Mouse (Mus musculus) layer of hippocampus, adult 11-12 months (tissue): ENCODE results near the gene Slc16a1.

Experiments
- DNase-seq: peaks from one replicate; pipeline ENCODE4 v3.0.0; 2022; ENCODE audit warnings: low spot score

Gene Slc16a1

DNA sequence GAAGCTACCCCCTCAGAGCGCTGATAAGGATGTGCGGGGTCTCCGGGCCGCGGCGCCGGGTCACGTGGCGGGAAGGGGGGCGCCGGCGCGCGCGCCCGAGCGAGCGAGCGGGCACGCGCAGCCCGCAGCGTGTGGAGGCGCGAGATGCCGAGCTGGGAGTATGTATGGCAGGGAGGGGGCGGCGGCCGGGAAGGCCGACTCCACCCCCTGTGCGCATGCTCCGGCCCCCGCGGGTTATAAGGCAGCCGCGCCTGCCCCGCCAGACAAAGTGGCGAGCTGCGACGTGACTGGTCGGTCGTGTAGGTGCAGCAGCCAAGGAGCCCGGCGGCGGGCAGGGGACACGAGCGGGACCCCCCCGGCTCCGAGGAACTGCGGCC lies at the start of gene Slc16a1:
TSS of gene Slc16a1 (plus strand) at position 266 of the 377 bp plus-strand sequence.
- DNase-seq, result peak; percentile 93

DNA sequence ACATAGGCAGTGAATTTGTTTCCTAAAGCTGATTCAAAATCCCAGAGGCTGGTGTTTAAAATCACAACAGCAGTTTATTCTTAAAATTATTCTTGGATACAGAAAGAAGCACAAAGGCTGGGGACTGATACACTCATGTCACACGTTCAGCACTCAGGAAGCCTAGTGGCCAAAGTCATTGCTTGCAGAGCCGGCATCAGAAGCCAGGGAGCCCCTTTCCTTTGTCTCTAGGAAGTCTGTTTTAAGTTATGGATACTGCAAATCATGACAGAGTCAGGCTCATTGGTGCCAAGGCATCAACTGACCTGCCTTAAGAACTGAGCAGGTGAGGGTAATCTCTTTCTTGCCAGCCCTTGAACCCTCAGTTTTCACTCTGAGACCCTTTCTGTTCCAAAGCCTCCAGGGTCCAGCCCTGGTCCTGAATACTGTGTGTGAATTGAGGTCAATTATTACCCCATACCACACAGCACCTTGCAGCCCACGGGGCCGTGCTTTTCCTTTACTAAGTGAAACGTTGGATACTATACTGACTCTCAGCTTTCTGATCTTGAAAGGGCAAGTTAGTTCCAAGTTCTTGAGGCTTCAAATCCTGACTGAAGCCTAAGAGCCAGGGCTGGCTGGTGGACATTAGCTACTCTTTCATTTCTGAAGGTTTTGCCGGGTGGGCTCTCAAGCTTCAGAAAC lies 41.9 kb upstream of the Slc16a1 start:
- DNase-seq, result no peak

DNA sequence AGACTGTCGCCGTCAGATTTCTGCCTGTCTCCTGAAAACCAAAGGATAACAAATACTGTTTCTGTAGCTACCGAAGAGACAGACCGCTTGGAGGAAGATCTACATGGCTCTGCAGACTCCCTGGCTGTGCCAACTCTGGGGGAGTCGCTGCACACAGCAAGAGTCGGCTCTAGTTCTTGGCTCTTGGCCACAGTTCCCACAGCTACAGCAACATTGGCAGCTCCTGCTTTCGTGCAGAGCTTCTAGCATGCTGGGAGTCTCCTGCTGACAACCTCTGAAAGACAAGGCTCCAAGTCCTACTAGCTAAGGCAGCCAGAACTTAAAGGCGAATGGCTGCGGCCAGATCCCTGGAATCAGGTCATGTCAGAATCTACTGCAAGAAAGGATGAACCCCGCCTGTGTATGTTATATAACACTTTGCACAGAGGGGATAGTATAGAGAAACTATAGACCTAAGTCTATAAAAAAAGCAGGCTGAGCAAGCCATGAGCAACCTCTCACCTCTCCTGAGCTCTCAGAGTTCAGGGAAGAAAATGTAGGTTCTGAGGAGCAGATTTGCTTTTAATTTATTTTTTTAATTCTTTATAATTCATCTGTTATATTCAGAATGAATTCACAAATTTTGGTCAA lies 41.2 kb upstream of the Slc16a1 start:
- peak; percentile 91 for DNase-seq

DNA sequence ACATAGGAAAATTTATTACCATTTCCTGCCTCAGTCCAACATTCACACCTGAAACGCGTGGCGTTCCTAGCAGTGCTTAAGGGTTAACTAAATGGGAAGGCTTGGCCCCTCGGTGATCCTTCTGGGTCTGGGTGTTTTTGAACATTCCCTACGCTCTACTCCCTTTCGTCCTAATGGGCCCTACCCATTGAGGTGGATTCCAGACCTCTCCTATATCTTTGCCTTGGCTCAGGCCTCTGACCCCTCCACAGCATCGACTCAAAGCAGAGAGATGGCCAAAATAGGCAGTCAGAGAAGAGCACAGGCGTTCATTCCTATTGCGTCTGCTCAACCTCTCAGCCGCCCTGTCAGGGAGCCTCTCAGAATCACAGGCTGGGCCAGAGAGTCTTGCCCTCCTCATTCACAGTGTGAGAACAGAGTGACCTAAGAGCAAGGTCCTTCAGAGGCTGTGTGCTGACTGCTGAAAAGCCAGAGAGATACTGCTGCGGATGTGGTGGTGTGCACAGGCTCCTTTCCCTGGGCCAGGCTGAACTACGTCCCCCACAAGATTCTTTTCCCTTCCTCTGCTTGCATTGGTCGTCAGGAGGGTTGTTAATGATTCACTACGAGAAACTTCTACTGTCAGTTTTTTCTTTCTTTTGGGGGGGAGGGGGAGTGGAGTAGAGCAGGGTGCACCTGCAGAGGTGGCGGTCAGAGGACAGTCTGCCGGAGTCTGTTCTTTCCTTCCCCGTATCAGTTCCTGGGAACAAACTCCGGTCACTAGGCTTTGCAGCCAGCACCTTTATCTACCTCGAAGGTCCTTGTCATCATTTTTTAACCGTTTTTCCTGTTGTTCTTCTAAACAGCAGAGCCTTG lies 38.9 kb upstream of the Slc16a1 start:
- DNase-seq, result no peak

DNA sequence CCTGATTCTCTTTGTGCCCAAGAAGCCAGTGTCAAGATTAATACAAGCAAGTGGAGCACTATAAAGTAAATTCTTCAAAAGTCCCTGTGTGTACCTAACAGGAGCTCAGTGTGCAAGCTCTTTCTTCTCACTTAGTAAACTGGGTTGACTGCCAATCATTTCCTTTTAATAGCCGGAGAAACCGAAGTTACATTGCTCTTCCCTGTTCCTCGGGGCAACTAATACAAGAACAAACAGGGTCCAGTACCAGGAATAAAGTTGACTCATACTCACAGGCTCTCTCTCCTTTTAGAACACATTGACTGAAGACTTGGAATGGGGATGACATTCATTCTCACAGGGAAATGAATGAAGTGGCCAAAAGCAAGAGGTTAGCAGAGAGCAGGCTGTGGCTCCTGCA lies 37.8 kb upstream of the Slc16a1 start:
- DNase-seq, result no peak

GRCm38 (mm10) chr3:104601680-104602079 lies 36.8 kb upstream of the Slc16a1 start:
- no peak for DNase-seq

DNA sequence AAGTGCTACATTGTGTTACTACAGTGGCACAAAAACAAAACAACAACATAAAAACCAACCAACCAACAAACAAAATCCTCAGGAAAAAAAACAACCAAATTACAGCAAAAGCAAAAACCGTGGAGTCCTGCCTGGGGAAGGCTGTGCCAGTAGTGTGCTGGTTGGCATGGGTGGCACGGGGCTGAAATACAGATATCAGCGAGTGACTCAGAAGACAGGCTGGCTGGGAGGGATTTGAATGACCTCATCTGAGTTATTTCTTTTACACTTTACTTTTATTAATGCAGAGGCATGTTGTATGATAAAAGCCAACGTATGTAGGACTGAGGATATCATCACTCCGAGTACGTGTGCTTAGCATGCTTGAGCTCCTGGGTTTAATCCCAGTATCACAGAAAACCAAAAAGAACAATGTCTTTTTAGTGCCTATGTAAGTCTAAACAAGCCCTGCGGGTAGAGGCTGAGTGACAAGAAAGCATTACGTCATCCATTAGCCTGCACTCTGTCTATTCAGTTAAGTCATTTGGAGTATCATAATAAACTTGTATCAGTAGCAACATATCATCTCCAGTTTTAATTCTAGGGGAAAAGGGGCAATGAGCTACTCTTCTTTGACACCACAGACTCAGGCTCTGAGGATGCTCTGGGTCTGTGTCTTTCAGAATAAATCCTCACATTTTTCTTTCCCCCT lies 28.6 kb upstream of the Slc16a1 start:
- no peak for DNase-seq

- DNase-seq, result no peak
Measured at GRCm38 (mm10) chr3:104610453-104611230, 27.8 kb upstream of the Slc16a1 start.

GRCm38 (mm10) chr3:104611951-104612350 lies 26.5 kb upstream of the Slc16a1 start:
- DNase-seq, result no peak

DNA sequence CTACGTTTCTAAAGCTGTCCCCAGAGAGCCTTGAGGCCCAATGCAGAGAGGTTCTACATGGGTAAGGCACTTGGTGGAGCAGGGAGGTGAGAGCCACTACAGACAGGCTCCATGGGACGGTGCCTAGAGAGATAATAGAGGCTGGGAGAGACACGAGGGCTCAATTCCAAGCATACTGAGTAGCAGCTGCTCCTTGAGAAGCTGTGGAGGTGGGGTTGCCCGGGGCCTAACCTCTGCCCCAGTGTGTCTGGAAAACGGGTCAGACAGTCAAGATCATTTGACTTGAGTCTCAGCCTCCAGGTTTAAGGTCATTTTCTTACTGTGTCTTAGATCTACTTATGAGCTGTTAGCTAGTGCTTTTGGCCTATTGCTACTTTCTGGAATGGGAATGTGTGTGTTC lies 25.4 kb upstream of the Slc16a1 start:
- DNase-seq, result no peak

DNA sequence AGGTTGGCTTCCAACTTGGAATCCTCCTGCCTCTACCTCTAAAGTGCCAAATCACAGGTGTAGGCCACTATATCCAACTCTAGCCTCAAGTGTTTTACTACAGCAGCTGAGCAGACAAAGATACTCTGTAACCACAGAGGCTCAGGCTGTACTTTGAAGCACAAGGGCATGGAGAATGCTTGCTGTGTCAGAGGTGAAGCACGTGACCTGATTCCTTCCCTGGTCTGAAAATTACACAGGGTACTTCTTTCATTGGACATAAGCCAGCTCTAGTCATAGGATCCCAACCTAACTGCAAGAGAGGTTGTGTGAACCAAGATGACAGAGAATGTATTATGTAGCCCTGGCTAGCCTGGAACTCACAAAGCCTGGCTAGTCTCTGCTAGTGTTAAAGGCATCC lies 24.4 kb upstream of the Slc16a1 start:
- no peak for DNase-seq

GRCm38 (mm10) chr3:104615216-104615615 lies 23.3 kb upstream of the Slc16a1 start:
- DNase-seq, result no peak

GRCm38 (mm10) chr3:104616155-104616554 lies 22.3 kb upstream of the Slc16a1 start:
- DNase-seq, result peak; percentile 58

- DNase-seq, result no peak
Measured at GRCm38 (mm10) chr3:104621841-104622240, 16.6 kb upstream of the Slc16a1 start.

DNA sequence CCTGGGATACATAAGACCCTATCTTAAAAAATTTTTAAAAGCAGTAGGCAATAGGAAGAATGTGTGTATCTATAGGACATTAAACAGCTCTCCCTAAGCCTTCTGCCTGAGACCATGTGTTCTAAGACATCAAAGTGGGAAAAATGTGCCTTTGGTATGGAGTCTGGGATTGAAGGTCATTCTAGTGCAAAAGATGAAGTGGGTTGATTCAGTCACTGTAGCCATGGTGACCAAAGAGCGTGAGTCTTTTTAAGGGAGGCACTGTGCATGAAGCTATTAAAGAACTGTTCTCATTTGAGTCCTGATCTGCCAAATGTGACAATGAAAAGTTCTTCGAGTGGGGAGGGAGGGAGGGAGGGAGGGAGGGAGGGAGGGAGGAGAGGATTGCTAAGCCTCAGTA lies 8.7 kb upstream of the Slc16a1 start:
- DNase-seq, result no peak

DNA sequence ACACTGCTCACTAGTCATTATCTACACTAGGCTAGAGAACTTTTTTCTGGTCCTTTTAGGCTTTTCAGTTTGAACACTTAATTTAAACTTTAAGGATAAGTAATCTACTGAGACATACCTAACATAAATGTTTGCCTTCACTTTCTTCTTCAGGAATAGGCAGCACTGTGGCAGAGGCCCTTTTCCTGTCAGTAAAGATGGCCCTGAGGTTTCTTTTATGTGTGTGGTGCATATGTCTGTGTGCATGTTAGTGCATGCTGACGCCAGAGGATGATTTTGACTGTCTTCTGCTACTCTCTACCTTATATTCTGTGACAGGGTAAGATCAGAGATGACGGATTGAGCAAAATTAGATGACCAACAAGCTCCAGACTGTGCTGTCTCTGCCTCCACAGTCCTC lies 7.5 kb upstream of the Slc16a1 start:
- no peak for DNase-seq

- no peak for DNase-seq
Measured at GRCm38 (mm10) chr3:104632560-104633162, 5.8 kb upstream of the Slc16a1 start.

DNA sequence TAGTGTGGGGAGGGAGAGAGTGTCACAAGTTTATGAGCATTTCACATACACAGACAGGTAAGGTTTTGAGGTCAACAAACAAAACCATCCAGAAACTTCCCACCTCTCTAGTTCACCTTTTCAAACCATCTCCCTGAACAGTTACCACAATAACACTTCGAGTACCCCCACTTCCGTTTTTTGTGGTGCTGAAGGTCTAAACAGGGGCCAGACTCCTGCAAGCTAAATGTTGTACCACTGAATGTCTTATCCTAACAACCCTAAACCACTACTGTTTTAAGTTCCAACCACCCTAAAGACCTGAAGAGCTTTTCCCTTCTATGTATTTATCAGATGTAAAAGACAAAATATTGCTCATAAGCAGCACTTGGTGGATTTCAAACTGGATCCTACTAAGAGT lies 2.0 kb upstream of the Slc16a1 start:
- no peak for DNase-seq

GRCm38 (mm10) chr3:104637427-104638402 lies 753 bp upstream of the Slc16a1 start:
- peak; percentile 35 for DNase-seq
